Mouse (Mus musculus) G1E (cell line): ENCODE measurements at regions not wholly inside any gene's neighbourhood (a gene's known extent, or its start where the extent isn't known, plus 50 kb on each side); places are given as distances from the start of the nearest gene placed in this dataset.

Source experiments
- CTCF ChIP-seq: IDR thresholded peaks from 2 replicates; pipeline ENCODE4 v1.5.1; 2012; ENCODE audit warnings: low read depth, low read length, inconsistent platforms, mixed read lengths
- GATA1 ChIP-seq: IDR thresholded peaks from 2 replicates; pipeline ENCODE4 v1.6.1; 2012; ENCODE audit warnings: borderline replicate concordance, low read length, inconsistent platforms, mixed read lengths
- GATA2 ChIP-seq: IDR thresholded peaks from 2 replicates; pipeline ENCODE4 v1.6.1; 2012; ENCODE audit warnings: low read depth, low read length, inconsistent platforms, borderline replicate concordance
- POLR2AphosphoS5 ChIP-seq: IDR thresholded peaks from 2 replicates; pipeline ENCODE4 v1.6.1; 2012; ENCODE audit warnings: low read depth, low read length, inconsistent platforms; ENCODE audit not compliant: insufficient replicate concordance
- TAL1 ChIP-seq: conservative IDR thresholded peaks from 2 replicates; pipeline ENCODE4 v1.6.1; 2012; ENCODE audit warnings: low read depth, low read length, inconsistent platforms, mixed read lengths

DNA sequence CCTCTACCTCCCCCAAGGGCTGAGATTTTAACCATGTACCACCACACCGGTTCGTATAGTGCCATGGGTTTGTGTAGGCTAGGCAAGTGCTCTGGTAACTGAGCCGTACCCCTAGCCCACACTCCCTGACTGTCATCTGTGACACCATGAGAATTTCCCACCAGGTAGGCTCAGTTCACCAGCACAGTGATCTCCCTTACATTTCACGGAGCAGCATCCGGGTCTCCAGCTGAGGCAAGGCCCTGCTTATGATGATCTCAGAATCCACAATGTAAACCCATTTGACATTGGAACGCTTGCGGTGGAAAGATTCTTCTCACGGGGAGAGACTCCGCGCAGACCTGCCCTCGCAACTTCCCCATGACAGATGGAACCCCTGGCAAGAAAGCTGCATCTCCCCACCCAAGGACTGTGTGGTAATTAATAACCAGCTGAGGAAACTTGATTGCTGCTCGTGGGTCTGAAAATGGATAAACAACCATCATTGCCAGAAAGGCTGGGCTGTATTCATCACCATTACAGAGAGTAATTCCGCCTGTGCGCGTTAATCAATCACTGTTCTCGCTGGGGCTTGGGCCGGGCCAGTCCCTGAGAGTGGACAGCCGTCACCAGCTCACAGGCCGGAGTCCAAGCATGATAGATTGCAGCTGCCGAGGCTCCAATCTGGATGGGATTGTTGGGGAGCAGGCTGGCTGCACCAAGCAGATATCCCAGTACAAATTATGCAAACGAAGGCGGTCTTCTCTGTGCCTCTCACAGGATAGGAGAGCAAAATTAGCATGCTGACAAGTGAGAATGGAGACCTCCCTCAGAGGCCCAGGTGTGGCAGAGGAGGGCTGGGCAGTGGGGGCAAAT is 492.3 kb downstream of the Fam19a5 start:
- no peak for TF ChIP-seq CTCF
- TF ChIP-seq POLR2AphosphoS5: no peak
- no peak for TF ChIP-seq GATA1
- TF ChIP-seq TAL1: no peak
- TF ChIP-seq GATA2: no peak
